Mouse (Mus musculus) heart, adult 9 months (tissue): ENCODE measurements around the gene Pqlc3.
"Not testable (repeated sequence)": the region's sequence is repeated elsewhere in the genome, so short reads cannot be mapped to it uniquely, and the experiment has no call there.

Experiments used
- DNase-seq, 2 experiments: peaks; one replicate each; pipeline ENCODE4 v3.0.0; 2022; ENCODE audit warnings: low spot score in 2 of 2

Gene Pqlc3

GRCm38 (mm10) chr12:16999739-17000497, at the start of gene Pqlc3:
Gene Pqlc3, minus strand, starts transcription at chr12:17000408.
- DNase-seq, result peak; percentile 87 to 89

- no peak for DNase-seq
Measured at GRCm38 (mm10) chr12:17049796-17050195, 49.6 kb upstream of the Pqlc3 start.

GRCm38 (mm10) chr12:17048979-17049612, 48.9 kb upstream of the Pqlc3 start:
- no peak for DNase-seq

- no peak for DNase-seq
Measured at GRCm38 (mm10) chr12:17043311-17043710, 43.1 kb upstream of the Pqlc3 start.

GRCm38 (mm10) chr12:17040567-17040966, 40.4 kb upstream of the Pqlc3 start:
- DNase-seq, result no peak

GRCm38 (mm10) chr12:17039415-17039814, 39.2 kb upstream of the Pqlc3 start:
- no peak for DNase-seq

- DNase-seq, result no peak
Measured at GRCm38 (mm10) chr12:17038246-17038645, 38.0 kb upstream of the Pqlc3 start.

- DNase-seq, result no peak
Measured at GRCm38 (mm10) chr12:17037053-17037610, 36.9 kb upstream of the Pqlc3 start.

- no peak for DNase-seq
Measured at GRCm38 (mm10) chr12:17036532-17036931, 36.3 kb upstream of the Pqlc3 start.

GRCm38 (mm10) chr12:17035128-17035527, 34.9 kb upstream of the Pqlc3 start:
- no peak for DNase-seq

GRCm38 (mm10) chr12:17034671-17035070, 34.5 kb upstream of the Pqlc3 start:
- no peak for DNase-seq

GRCm38 (mm10) chr12:17033464-17033841, 33.2 kb upstream of the Pqlc3 start:
- no peak for DNase-seq

- peak in 1 of 2 experiments; percentile 26 for DNase-seq
Measured at GRCm38 (mm10) chr12:17032694-17033463, 32.7 kb upstream of the Pqlc3 start.

GRCm38 (mm10) chr12:17024554-17025110, 24.4 kb upstream of the Pqlc3 start:
- DNase-seq, result no peak

GRCm38 (mm10) chr12:17022145-17022544, 21.9 kb upstream of the Pqlc3 start:
- no peak for DNase-seq

GRCm38 (mm10) chr12:17021125-17021524, 20.9 kb upstream of the Pqlc3 start:
- not testable (repeated sequence) for DNase-seq

GRCm38 (mm10) chr12:17018468-17018867, 18.3 kb upstream of the Pqlc3 start:
- no peak for DNase-seq

GRCm38 (mm10) chr12:17015711-17016110, 15.5 kb upstream of the Pqlc3 start:
- DNase-seq, result no peak

- DNase-seq, result no peak
Measured at GRCm38 (mm10) chr12:17012067-17012899, 12.1 kb upstream of the Pqlc3 start.

- DNase-seq, result peak; percentile 50 to 76
Measured at GRCm38 (mm10) chr12:17011100-17011870, 11.1 kb upstream of the Pqlc3 start, which contains the start of gene 2410004P03Rik. Gene 2410004P03Rik, minus strand, starts transcription at chr12:17011727.
